Mouse (Mus musculus): ENCODE measurements around the gene Comtd1. TPM values are rescaled to one million over a fixed set of nuclear protein-coding genes. Genes with fewer than 3 reads are reported as not detected.
A peak's percentile ranks its signal among the peaks of the same experiment; 100 is the strongest.

The Comtd1 gene
- total RNA-seq, 1 experiment from 2014 or later: 2.9 TPM

- no peak for ATAC-seq (replicated peaks; ENCODE audit: insufficient number of reproducible peaks, low FRiP score, low TSS enrichment, poor library complexity, severe bottlenecking)
These were observed 6.8 kb downstream of the Comtd1 start for GRCm38 (mm10) chr14:21841819-21842592.

- no peak for ATAC-seq (replicated peaks; ENCODE audit: insufficient number of reproducible peaks, low FRiP score, low TSS enrichment, poor library complexity, severe bottlenecking)
These were observed 10.3 kb downstream of the Comtd1 start for GRCm38 (mm10) chr14:21838336-21839017.

GRCm38 (mm10) chr14:21831830-21832403 lies 16.9 kb downstream of the Comtd1 start:
- peak; percentile 42; the same call in 1 of the 2 replicates for ATAC-seq (replicated peaks; ENCODE audit: insufficient number of reproducible peaks, low FRiP score, low TSS enrichment, poor library complexity, severe bottlenecking)

GRCm38 (mm10) chr14:21830876-21831767 lies 17.7 kb downstream of the Comtd1 start:
- peak; percentile 89 for ATAC-seq (replicated peaks; ENCODE audit: insufficient number of reproducible peaks, low FRiP score, low TSS enrichment, poor library complexity, severe bottlenecking)

DNA sequence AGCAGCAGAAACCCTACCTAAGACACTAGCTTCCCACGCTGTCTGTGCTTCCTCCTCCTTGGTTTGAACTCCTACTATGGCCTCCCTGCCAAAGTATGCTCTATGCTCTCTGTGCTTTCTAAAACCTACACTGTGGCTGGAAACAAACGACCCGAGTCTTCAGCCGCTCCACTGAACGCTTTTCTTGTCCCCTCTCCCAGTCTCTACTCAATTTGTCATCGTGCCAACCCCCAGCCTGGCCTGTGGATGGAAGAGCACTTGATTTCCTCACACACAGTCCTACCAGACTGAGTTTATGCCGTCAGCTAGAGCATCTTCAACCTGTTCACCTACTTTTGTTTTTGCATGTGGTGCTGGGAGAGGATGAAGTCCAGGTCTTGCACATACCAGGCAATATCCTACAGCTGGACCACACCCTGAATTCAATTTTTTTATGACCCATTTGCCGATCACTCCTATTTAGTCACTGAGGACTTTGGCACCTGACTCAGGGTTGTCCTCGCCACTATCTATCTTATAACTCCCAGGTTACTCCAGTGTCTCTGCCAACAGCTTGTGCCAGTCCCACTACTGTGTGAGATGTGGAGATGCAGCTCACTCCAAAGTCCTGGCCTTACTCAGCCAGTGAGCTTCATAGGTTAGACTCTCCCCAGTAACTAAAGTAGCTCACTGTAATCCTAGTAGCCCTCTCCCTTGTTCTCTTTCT lies 22.8 kb downstream of the Comtd1 start:
- no peak for ATAC-seq (replicated peaks; ENCODE audit: insufficient number of reproducible peaks, low FRiP score, low TSS enrichment, poor library complexity, severe bottlenecking)

- no peak for ATAC-seq (replicated peaks; ENCODE audit: insufficient number of reproducible peaks, low FRiP score, low TSS enrichment, poor library complexity, severe bottlenecking)
These were observed 23.8 kb downstream of the Comtd1 start, which contains the start of gene Vdac2 for GRCm38 (mm10) chr14:21824938-21825337. Vdac2 (plus strand) TSS chr14:21825238.

DNA sequence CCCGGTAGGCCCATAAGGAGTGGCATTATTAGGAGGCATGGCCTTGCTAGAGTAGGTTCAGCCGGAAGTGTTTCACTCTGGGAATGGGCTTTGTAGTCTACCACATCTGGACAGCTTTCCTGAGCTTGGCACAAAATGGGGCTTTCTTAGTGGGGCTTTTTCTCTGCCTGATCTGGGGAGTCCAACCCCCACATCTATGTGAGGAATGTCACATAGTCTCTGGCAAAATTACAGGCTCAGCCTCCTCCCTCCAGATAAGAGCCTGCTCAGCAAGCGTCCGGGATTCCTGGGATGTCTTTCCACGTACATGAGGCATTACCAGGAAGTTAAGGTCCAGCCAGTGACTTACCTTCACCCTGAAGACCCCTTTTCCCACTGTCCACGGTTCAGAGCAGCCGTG lies 24.9 kb downstream of the Comtd1 start:
- no peak for ATAC-seq (replicated peaks; ENCODE audit: insufficient number of reproducible peaks, low FRiP score, low TSS enrichment, poor library complexity, severe bottlenecking)

DNA sequence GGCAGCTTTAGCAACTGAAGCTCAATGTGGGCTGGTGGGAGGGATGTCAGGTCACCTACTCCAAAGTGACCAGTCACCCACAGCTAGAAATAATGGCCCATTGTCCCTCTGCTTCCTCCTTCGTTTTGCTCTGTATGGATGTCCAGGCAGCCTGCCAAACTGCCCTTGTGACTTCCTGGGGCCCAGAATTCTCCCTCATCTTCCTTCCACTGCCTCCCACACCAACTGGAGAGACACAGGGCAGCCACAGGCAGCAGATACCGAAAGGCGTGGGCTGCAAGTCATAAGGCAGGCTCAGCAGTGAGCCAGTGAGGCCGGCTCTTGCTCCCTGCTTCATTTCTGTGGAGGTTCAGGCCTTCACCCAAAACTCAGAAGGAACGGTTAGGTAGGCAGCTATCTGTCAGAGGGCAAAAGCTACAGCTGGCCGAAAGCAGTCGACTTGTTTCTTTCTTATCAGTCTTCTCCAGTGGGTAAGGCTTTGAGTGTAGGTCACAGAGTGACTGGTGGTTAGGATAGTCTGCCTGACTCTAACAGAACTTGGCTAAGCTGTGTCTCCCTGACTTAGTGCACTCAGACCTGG lies 25.9 kb downstream of the Comtd1 start:
- ATAC-seq (replicated peaks; ENCODE audit: insufficient number of reproducible peaks, low FRiP score, low TSS enrichment, poor library complexity, severe bottlenecking): peak; percentile 55; the same call in 1 of the 2 replicates

GRCm38 (mm10) chr14:21822307-21822706 lies 26.5 kb downstream of the Comtd1 start:
- no peak for ATAC-seq (replicated peaks; ENCODE audit: insufficient number of reproducible peaks, low FRiP score, low TSS enrichment, poor library complexity, severe bottlenecking)

GRCm38 (mm10) chr14:21820880-21821505 lies 27.8 kb downstream of the Comtd1 start:
- no peak for ATAC-seq (replicated peaks; ENCODE audit: insufficient number of reproducible peaks, low FRiP score, low TSS enrichment, poor library complexity, severe bottlenecking)

- ATAC-seq (replicated peaks; ENCODE audit: insufficient number of reproducible peaks, low FRiP score, low TSS enrichment, poor library complexity, severe bottlenecking): no peak
These were observed 31.3 kb downstream of the Comtd1 start for GRCm38 (mm10) chr14:21817453-21817852.

DNA sequence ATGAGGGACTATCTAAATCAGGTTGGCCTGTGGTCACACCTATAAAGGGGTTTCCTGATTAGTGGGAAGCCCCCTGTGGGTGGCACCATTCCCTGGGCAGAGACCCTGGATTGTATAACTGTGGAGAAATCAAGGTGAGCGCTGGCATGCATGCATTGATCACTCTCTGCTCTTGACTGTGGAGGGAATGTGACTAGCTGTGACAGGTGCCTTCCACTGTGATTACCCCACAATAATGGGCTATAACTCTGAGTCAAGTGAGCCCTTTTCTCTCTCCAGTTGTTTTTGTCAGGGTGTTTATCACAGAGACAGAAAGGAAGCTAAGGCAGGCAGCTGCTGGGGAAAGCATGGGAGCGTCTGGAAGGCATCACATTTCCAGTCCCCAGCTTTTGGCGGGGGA lies 32.5 kb downstream of the Comtd1 start:
- ATAC-seq (replicated peaks; ENCODE audit: insufficient number of reproducible peaks, low FRiP score, low TSS enrichment, poor library complexity, severe bottlenecking): no peak

DNA sequence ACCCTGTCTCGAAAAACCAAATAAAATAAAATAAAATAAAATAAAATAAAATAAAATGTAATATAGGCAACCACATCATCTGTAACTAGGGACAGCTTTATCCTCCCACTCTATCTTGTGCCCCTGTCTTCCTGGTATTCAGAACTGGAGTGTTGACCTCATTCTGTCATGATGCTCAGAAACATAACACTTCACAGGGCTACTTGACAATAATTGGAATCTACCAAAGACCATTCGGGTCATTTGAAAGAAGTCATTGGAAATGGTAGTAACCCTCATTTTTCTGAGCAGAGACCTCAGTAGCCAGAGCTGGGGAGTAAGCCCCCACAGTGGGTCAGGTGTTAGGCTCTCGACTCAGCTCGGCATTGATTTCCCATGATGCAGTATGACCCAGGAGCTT lies 34.2 kb downstream of the Comtd1 start:
- ATAC-seq (replicated peaks; ENCODE audit: insufficient number of reproducible peaks, low FRiP score, low TSS enrichment, poor library complexity, severe bottlenecking): no peak

GRCm38 (mm10) chr14:21813847-21814246 lies 34.9 kb downstream of the Comtd1 start:
- ATAC-seq (replicated peaks; ENCODE audit: insufficient number of reproducible peaks, low FRiP score, low TSS enrichment, poor library complexity, severe bottlenecking): 0 out of 2 replicates have a peak, but pooled peaks have one; percentile 29

GRCm38 (mm10) chr14:21813216-21813615 lies 35.6 kb downstream of the Comtd1 start:
- no peak for ATAC-seq (replicated peaks; ENCODE audit: insufficient number of reproducible peaks, low FRiP score, low TSS enrichment, poor library complexity, severe bottlenecking)

DNA sequence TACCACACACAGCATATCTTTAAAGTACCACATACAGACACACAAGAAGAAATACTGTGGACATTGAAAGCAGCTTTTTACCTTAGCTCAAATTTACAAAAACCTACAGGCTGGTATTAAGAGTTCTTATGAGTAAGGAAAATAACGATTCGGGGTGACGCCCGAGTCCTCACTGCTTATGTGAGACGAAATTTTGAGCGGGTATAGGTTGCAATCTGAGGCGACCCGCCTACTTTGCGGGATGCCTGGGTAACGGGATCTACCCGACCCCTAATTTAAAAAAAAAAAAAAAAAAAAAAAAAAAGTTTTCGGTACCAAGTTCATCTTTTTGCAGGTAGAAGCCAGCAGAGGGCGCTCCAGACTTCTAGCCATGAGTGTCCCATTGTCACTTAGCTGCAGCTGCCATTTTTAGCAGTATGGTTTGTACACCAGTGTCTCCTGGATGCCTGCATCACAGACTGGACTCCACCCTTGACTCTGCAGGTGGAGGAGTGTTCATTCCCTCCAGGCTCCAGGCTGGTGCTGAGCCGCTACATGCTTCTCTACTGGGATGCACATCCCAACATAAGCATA lies 36.1 kb downstream of the Comtd1 start:
- peak; percentile 79 for ATAC-seq (replicated peaks; ENCODE audit: insufficient number of reproducible peaks, low FRiP score, low TSS enrichment, poor library complexity, severe bottlenecking)

DNA sequence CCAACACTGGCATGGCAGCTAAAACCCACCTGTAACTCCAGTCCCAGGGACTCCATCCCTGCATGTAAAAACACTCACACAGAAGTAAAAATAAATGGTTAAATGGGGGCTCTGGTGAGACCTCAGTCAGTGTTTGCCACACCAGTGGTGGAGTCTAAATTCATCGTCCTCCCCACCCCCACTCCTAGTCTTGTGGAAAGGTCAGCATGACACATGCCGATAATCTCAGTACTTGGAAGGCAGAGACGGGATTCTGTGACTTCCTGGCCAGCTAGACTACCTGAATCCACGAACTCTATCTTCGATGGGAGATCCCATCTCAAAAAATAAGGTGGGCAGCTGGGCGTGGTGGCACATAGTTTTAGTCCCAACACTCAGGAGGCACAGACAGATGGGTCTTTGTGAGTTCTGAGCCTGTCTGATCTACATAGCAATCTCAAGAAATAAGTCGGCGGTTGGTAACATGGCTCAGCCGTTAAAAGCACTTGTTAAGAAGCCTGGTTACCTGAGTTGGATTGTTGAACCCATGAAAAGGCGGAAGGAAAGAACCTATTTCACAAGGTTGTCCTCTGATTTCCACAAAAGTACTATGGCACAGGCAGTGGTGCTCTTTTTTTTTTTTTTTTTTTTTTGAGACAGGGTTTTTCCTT lies 36.9 kb downstream of the Comtd1 start:
- ATAC-seq (replicated peaks; ENCODE audit: insufficient number of reproducible peaks, low FRiP score, low TSS enrichment, poor library complexity, severe bottlenecking): no peak
